Mouse (Mus musculus) E14TG2a.4 (cell line): Measurements from ENCODE around the gene Pecam1.

Experiments
- CTCF ChIP-seq: conservative IDR thresholded peaks from 2 replicates; pipeline ENCODE4 v1.5.1; 2014; ENCODE audit warnings: low read length
- POU5F1 ChIP-seq: IDR thresholded peaks from 2 replicates; pipeline ENCODE4 v1.6.1; 2014; ENCODE audit warnings: low read length, borderline replicate concordance

- TF ChIP-seq CTCF (no peak), POU5F1 (no peak)
These were observed 11.3 kb downstream of the Pecam1 start for GRCm38 (mm10) chr11:106739116-106739515.
